Mouse (Mus musculus): ENCODE measurements around the gene Ctxn2. TPM values are rescaled to one million over a fixed set of nuclear protein-coding genes. Genes with fewer than 3 reads are reported as not detected.

The Ctxn2 gene
- total and polyA plus RNA-seq, 2 experiments from 2014 or later = 10.2 to 37.6 TPM

DNA sequence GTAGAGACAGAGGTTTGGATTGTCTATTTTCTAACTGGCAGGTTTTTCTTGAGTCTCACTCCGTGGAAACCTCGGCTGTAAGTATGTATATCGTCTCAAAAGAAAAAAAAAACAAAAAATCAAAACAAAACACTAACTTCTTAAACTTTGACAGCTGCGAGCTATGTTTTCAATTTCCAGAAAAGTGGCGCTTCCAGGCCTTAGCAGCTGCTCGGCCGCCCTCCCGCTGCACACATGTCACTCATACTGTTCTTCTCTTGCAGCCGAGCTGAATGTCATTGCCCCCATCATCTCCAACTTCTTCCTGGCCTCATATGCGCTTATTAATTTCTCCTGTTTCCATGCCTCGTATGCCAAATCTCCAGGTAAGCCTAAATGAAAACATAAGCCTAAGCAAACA, 51.4 kb downstream of the Ctxn2 start:
- H3K9me3 ChIP-seq (ENCODE audit: low read length) = no peaks in the 10 kb centered on the region
- DNase-seq (ENCODE audit: low spot score) = peak; percentile 18
- H3K27ac ChIP-seq = no peak overlapping the region
- 60% methylated on average over 11 of the region's 11 CpGs for WGBS
- no peaks in the 10 kb centered on the region for H3K4me1 ChIP-seq (ENCODE audit: insufficient read depth, low read length)
- no peaks in the 10 kb centered on the region for H3K27me3 ChIP-seq (ENCODE audit: insufficient read depth, low read length)
- no peak for TF ChIP-seq CTCF (IDR thresholded peaks at IDR 0.05; ENCODE audit: low read depth)
- H3K9ac ChIP-seq (replicated peaks; ENCODE audit: low read length) = no peak overlapping the region
- H3K4me3 ChIP-seq (ENCODE audit: low read length) = no peak overlapping the region
- no peaks in the 10 kb centered on the region for H3K36me3 ChIP-seq (ENCODE audit: insufficient read depth, low read length)
- no peak for ATAC-seq
- H3K4me2 ChIP-seq (ENCODE audit: low read depth, low read length) = no peak overlapping the region

DNA sequence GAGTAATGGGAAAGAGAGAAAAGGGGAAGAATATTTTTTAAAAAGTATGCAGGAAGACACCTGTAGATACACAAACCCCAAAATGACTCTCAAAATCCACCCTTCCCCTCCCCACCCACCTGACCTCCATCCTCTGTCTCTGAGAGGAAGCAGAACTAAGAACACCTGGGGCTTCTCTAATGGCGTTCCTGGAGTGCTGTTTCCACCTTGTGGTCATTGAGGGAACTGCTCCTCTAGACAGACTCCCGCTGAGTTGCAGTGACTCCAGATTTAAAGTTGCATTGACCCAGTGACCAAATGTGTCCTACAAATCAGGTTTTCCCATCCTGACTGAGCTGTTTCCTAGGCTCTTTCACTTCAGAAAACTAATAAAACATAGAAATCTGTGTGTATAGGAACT, 52.7 kb downstream of the Ctxn2 start:
- Histone ChIP-seq H3K36me3 (ENCODE audit: insufficient read depth, low read length) (no peaks in the 10 kb centered on the region), H3K4me3 (ENCODE audit: low read length) (no peak overlapping the region), H3K4me1 (ENCODE audit: insufficient read depth, low read length) (no peaks in the 10 kb centered on the region), H3K27me3 (ENCODE audit: insufficient read depth, low read length) (no peaks in the 10 kb centered on the region), H3K4me2 (ENCODE audit: low read depth, low read length) (no peak overlapping the region), H3K27ac (no peak overlapping the region), H3K9me3 (ENCODE audit: low read length) (no peaks in the 10 kb centered on the region), H3K9ac (replicated peaks; ENCODE audit: low read length) (no peak overlapping the region)
- TF ChIP-seq CTCF (IDR thresholded peaks at IDR 0.05; ENCODE audit: low read depth) = peak; percentile 97
- WGBS = 0% methylated on average over 2 of the region's 2 CpGs
- ATAC-seq (peak; percentile 56; the same call in 1 of the 2 replicates), DNase-seq (ENCODE audit: low spot score) (peak; percentile 86)

DNA sequence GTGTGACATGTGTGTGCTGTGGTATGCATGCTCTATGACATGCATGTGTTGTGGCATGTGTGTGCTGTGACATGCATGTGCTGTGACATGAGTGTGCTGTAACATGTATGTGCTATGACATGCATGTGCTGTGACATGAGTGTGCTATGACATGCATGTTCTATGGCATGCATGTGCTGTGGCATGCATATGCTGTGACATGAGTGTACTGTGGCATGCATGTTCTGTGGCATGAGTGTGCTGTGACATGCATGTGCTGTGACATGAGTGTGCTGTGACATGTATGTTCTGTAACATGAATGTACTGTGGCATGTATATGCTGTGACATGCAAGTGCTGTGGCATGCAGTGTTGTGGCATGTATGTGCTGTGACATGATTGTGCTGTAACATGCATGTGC, 56.4 kb downstream of the Ctxn2 start:
- Histone ChIP-seq H3K27ac (no peak overlapping the region), H3K4me3 (ENCODE audit: low read length) (no peak overlapping the region), H3K4me2 (ENCODE audit: low read depth, low read length) (no peak overlapping the region), H3K4me1 (ENCODE audit: insufficient read depth, low read length) (no peaks in the 10 kb centered on the region), H3K9ac (replicated peaks; ENCODE audit: low read length) (no peak overlapping the region), H3K9me3 (ENCODE audit: low read length) (no peaks in the 10 kb centered on the region), H3K27me3 (ENCODE audit: insufficient read depth, low read length) (no peaks in the 10 kb centered on the region), H3K36me3 (ENCODE audit: insufficient read depth, low read length) (no peaks in the 10 kb centered on the region)
- ATAC-seq (no peak), DNase-seq (ENCODE audit: low spot score) (no peak)
- TF ChIP-seq CTCF (IDR thresholded peaks at IDR 0.05; ENCODE audit: low read depth) = no peak

DNA sequence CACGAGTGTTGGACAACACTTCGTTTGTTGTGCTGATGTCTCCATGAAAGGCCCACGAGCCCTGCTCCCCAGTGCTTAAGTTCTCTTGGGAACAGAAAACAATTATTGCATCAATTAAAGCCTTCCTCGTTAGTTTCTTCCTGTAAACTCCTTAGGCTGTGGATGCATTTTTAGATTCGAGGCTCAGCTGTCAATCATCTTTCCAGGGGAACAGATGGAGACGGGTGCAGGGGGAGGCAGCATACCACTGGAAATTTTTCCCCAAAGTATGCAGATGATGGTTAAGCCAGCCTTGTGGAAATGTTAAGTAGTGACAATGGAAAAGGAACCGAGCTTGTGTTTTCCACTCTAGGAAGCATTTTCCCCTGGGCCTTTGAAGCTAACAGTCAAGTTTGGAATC, 60.3 kb downstream of the Ctxn2 start:
- ATAC-seq (no peak), DNase-seq (ENCODE audit: low spot score) (no peak)
- no peak for TF ChIP-seq CTCF (IDR thresholded peaks at IDR 0.05; ENCODE audit: low read depth)
- Histone ChIP-seq H3K4me2 (ENCODE audit: low read depth, low read length) (no peak overlapping the region), H3K27ac (no peak overlapping the region), H3K27me3 (ENCODE audit: insufficient read depth, low read length) (no peaks in the 10 kb centered on the region), H3K36me3 (ENCODE audit: insufficient read depth, low read length) (no peaks in the 10 kb centered on the region), H3K4me1 (ENCODE audit: insufficient read depth, low read length) (no peaks in the 10 kb centered on the region), H3K9me3 (ENCODE audit: low read length) (no peaks in the 10 kb centered on the region), H3K4me3 (ENCODE audit: low read length) (no peak overlapping the region), H3K9ac (replicated peaks; ENCODE audit: low read length) (no peak overlapping the region)
- 49% methylated on average over 7 of the region's 7 CpGs for WGBS

Other genes starting within 250 kb of the Ctxn2 start
- 1.4 and 2.5 TPM in 2 replicates for gene Slc24a5, start 68.6 kb upstream of the Ctxn2 start, total RNA-seq (2014; rRNA removed)
- 6.6 and 6.7 TPM in 2 replicates for gene Slc24a5, start 68.6 kb upstream of the Ctxn2 start, polyA plus RNA-seq (2015; fragmentation: Nextera tagmentation; extraction: Ambion mirVana)
- gene Myef2, start 13.0 kb upstream of the Ctxn2 start, total RNA-seq (2014; rRNA removed) = 52.7 and 54.4 TPM in 2 replicates
- 153 and 161 TPM in 2 replicates for gene Myef2, start 13.0 kb upstream of the Ctxn2 start, polyA plus RNA-seq (2015; fragmentation: Nextera tagmentation; extraction: Ambion mirVana)
- 0.29 TPM in 1 of 2 replicates, not detected in the other for gene Slc12a1, start 15.8 kb downstream of the Ctxn2 start, total RNA-seq (2014; rRNA removed)
- 0.10 and 0.11 TPM in 2 replicates for gene Slc12a1, start 15.8 kb downstream of the Ctxn2 start, polyA plus RNA-seq (2015; fragmentation: Nextera tagmentation; extraction: Ambion mirVana)
- 46.6 and 50.7 TPM in 2 replicates for gene Dut, start 110.5 kb downstream of the Ctxn2 start, total RNA-seq (2014; rRNA removed)
- gene Dut, start 110.5 kb downstream of the Ctxn2 start, polyA plus RNA-seq (2015; fragmentation: Nextera tagmentation; extraction: Ambion mirVana) = 95.0 and 105 TPM in 2 replicates

Measured in hindbrain, postnatal 0 days (tissue).